Mouse (Mus musculus): ENCODE measurements around the gene Sdhaf2.
A peak's percentile ranks its signal among the peaks of the same experiment; 100 is the strongest.
"Not testable (repeated sequence)": the region's sequence is repeated elsewhere in the genome, so short reads cannot be mapped to it uniquely, and the experiment has no call there.

Sdhaf2 gene

GRCm38 (mm10) chr19:10525910-10526309, at the start of gene Sdhaf2:
Gene Sdhaf2, minus strand, starts transcription at chr19:10526142.
- DNase-seq (ENCODE audit: extremely low spot score): no peak

DNA sequence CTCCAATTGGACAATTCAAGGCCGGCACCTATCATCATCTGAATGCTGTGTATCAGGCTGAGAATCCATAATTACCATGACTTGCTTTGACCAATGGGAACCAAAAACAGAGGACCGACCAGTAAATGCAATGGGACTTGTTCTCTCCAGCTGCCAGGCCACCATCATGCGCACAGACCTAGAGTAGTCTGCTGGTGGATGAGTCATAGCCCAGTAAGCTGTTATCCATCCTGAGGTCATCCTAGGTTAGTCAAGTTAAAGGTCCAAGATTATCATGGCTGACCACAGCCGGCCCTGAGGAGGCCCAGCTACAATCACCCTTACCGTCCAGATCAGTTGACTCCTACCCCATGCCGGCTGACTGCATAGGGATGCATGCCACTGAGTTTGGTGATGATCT, 43.7 kb upstream of the Sdhaf2 start:
- no peak for DNase-seq (ENCODE audit: extremely low spot score)

GRCm38 (mm10) chr19:10565217-10565616, 39.3 kb upstream of the Sdhaf2 start:
- DNase-seq (ENCODE audit: extremely low spot score): no peak

DNA sequence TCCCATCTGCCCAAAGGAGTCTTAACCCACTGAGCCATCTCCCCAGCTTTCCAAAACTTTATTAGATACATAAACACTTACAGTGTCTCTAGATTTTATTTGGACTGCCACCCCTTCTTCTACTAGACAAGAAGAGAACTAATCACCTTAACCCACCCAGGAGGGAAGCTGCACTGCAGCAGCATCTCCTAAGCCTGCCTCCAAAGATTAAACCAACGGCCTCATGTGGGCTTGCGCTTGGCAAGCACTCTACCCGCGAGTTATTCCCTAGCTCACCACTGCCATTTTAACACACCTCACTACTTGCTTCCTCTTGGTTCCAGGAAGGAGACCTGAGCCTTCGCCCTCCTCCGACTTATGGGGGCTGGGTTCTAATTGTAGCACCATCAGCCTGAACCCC, 38.3 kb upstream of the Sdhaf2 start:
- DNase-seq (ENCODE audit: extremely low spot score): no peak

DNA sequence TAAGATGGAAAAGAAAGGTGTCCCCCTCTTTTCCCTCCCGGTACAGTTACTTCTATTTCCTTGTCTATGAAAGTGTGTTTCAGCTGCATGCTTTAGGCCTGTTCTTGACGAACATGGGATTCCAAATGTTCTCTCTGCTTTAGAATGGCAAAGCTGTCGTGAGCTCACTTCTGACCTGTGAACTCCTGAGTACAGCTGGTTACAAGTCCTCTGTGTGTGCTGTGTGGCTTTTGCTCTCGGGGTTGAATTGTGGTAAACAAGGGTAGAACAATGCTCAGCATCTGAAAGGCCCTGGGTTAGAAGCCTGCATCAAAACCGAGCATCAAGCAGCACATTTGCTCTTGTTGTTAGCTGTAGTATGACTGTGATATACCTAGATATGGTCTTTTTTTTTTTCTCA, 36.4 kb upstream of the Sdhaf2 start:
- DNase-seq (ENCODE audit: extremely low spot score): no peak

DNA sequence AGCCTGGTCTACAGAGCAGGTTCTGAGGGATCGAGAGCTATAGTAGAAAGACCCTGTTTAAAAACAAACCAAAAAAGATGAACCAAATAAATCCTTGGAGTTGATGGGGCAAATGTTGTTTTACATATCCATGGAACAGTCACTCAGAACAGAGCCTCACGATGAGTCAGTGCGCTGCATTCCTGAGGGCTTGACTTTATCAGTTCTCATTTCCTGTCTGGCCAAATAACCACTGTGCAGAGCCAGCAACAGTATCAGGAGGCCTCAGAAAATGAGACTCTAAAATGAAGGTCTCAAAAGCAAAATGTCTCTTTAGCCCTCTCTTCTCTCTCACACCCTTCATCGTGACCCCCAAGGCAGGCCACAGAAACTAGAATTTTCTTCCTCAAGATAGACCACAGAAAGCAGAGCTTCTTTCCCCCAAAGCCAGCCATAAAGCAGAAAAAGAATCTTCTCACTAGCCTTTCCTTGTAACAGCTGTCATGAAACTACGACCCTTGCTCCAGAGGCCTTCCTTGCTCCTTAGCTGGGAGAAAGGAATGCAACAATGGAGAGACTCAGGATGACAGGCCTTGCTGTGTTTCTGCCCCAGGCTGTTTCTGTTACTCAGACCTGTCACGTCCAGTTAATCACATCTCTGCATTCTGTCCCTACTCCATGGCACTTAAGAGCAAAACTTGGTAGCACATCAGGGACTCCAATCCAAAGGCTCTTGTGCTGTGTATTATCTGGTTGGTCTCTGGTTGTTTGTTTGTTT, 35.8 kb upstream of the Sdhaf2 start:
- DNase-seq (ENCODE audit: extremely low spot score): peak; percentile 33

- DNase-seq (ENCODE audit: extremely low spot score): no peak
Observed at GRCm38 (mm10) chr19:10560108-10560507, 34.2 kb upstream of the Sdhaf2 start.

- not testable (repeated sequence) for DNase-seq (ENCODE audit: extremely low spot score)
Observed at GRCm38 (mm10) chr19:10557837-10558375, 32.0 kb upstream of the Sdhaf2 start.

DNA sequence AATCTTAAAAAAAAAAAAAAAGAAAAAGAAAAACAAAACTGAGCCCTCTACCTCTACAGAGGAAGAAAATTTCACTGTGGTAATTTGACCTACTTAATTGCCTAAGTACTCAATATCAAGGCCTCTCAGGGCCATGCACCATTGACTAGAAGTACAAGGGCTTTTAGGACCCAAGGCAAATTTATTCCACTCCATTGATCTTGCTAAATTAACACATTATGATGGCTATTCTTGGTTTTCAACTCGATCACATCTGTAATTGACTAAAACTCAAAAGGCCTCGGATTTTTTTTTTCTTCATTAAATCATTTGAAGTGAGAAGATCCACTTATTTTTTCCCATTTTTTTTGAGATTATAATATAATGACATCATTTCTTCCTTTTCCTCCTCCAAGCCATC, 31.5 kb upstream of the Sdhaf2 start:
- DNase-seq (ENCODE audit: extremely low spot score): no peak

GRCm38 (mm10) chr19:10557001-10557400, 31.1 kb upstream of the Sdhaf2 start:
- no peak for DNase-seq (ENCODE audit: extremely low spot score)

DNA sequence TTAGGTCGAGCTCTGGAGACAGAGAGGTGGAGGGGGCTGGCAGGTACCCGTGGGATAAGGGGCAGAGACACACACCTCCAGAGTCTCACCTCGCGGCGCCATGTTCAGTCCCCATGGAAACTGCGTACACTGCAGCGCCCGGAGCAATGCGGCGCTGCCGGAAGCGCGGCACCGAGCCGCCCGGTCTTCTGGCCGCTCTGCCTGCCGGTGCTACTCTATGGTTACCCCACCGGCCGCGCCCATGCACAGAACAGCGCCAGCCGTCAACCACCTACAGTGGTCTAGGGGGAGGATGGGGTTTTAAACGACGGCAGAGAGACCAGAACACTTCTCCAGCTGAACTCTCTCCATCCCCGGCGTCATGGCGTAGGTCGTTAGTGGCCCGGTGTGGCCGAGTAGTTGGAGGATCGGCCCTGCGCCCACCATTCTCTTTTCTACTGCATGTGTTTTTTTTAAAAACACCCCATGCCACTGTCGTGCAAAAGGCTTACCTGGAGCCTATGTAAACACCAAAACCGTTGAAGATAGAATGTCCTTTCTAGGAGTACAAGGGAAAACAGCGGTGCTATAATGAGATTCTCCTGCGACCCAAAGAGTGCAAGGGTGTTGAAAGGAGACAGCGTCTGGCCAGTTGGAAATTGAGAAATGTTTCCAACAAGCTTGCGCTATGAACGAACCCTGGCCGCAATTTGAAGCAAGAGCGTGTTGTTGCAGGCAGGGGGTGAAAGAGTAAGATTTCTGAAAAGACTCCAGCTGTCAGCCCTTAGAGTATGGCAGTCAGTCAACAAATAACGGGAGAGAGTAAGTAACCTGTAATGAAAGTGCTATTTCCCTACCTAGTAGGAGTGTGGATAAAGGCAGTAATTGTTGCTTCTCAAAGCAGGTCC, 29.9 kb upstream of the Sdhaf2 start, which contains the start of gene Tmem216:
TSS of gene Tmem216 (minus strand) at position 615 of the 887 bp plus-strand sequence.
- DNase-seq (ENCODE audit: extremely low spot score): peak; percentile 83

GRCm38 (mm10) chr19:10539454-10539853, 13.5 kb upstream of the Sdhaf2 start:
- DNase-seq (ENCODE audit: extremely low spot score): no peak

GRCm38 (mm10) chr19:10530082-10530481, 4.1 kb upstream of the Sdhaf2 start:
- no peak for DNase-seq (ENCODE audit: extremely low spot score)

DNA sequence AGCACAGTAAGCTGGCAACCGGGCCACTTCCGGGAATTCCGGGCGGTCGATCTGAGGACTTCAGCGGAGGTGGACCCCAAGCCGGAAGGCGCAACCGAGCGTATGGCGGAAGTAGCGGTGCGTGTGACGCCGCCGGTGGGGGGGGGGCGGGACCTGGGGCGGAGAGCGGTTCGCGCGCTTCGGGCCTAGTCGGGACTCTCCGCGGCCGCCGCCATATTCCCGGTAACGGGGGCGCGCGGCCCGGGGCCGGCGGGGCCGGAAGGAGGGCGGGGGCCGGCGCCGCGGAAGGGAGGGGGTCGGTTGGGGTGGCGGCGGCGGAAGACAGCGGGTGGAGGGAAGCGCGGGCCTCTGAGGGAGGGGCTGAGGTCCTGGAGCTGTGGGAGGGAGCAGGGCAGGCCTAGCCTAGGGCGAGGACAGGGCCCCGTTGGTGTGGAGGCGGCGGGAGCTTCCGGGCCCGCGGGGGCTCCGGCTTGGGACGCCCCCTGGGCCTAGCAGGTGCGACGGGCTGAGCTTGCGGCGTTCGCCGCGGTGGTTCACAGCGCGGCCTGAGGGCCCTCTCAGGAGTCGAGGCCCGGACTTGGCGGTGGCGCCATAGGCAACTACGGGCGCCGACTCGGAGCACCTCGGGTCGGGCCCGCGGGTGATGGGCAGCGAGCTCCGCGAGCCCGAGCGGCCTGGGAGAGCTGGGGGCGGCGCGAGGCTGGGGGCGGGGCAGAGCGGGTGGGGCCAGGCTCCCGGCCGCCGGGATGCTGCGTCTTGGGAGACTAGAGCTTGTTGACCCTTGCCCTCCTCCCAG, 638 bp downstream of the Sdhaf2 start, which contains the start of gene Cpsf7:
TSS of gene Cpsf7 (plus strand) at position 161 of the 796 bp plus-strand sequence.
- peak; percentile 94 for DNase-seq (ENCODE audit: extremely low spot score)

DNA sequence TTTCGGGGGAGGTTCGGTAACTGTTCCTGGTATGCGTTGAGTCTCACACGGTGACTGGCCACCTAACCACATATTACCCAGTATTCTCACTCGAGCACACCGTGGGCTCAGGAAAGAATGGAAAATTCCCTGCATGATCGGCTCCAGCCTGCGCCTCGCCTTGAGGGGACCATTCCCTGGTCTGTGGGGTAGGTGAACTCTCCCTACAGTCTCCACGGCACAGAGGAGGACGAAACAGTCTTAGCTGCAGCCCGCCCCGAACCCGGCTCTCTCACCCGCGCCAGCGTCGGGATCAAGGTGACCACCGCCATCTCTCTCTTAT, 1.2 kb downstream of the Sdhaf2 start:
- DNase-seq (ENCODE audit: extremely low spot score): no peak

DNA sequence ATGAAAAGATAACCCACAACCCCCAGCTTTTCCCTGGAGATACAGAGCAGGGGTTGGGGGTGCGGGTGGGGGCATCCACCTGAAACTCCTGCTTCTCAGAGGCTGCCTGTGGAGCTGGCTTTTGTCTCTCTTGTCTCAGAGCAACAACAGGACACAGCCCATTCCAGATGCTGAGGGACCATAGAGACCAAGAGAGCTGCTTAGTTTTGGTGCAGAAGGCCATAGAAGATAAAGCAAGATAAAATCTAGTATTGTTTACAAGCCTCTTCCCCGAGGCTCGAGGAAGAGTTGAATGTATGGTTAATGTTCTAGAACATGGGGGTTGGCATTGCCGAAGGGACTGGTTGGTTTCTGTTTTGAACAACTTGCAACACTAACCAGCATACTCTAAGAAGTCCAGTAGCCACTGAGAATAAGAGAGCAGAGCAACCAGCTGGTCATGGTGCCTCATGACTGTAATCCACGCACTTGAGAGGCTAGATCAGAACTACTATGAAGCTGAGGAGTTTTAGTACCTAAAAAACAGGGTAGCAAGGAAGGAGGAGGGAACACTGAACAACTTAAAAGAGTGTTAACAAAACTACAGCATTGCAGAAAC, 2.4 kb downstream of the Sdhaf2 start:
- DNase-seq (ENCODE audit: extremely low spot score): no peak

DNA sequence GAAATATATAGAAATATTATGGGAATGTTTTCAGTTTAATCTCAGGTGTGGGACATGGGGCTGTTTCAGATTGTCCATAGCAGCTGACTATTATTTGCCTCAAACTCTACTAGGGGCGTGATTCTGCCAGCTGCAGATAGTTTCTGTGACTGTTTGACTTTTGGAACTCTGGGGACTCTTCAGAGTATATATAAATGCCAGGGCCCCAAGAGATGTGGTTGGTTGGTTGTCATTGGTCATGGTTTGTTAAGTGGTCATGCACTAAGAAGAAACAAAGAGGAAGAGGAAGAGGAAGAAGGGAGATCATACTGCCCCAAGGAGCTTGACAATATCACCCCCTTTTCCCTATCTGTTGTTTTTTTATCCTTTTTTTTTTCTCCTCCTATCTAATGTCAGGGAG, 4.0 kb downstream of the Sdhaf2 start:
- DNase-seq (ENCODE audit: extremely low spot score): no peak

GRCm38 (mm10) chr19:10520355-10520754, 5.6 kb downstream of the Sdhaf2 start:
- DNase-seq (ENCODE audit: extremely low spot score): peak; percentile 25

- DNase-seq (ENCODE audit: extremely low spot score): no peak
Observed at GRCm38 (mm10) chr19:10510759-10511330, 15.1 kb downstream of the Sdhaf2 start.

DNA sequence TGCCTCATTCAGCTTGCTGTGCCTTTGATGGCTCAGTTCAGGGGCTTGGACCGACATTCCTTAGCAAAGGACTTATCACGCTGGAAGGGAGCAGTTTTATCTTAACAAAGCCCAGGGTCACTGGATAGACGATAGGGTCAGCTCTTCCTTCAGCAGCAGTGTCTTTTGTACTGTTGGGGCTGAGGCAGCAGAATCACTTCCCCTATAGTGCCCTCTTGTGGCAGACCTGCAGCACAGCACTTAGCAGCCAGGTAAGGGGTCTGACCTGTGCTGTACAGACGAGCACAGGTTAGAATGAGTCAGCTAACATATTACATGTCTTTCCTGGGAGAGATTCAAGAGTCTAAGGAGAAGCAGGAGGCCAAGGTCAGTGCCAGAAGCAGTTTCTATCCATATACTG, 23.4 kb downstream of the Sdhaf2 start:
- DNase-seq (ENCODE audit: extremely low spot score): peak; percentile 66

- DNase-seq (ENCODE audit: extremely low spot score): no peak
Observed at GRCm38 (mm10) chr19:10500581-10500980, 25.4 kb downstream of the Sdhaf2 start.
